Mouse (Mus musculus) forebrain, embryonic 15.5 days (tissue): Measurements from ENCODE around the gene Thoc2. TPM values are rescaled to one million over a fixed set of nuclear protein-coding genes. Genes with fewer than 3 reads are reported as not detected.

Experiments
- ATAC-seq: fragments of 200-750 bp; cut with Nextera tagmentation; replicated peaks from 2 replicates; pipeline ENCODE4 v1.8.0; 2017; ENCODE audit warnings: mild to moderate bottlenecking, moderate TSS enrichment, moderate library complexity
- H3K27ac ChIP-seq: fragments of 300-500 bp; sonication (generic); replicated peaks from 2 replicates; pipeline ENCODE4 v1.5.1; 2015; ENCODE audit warnings: mild to moderate bottlenecking, inconsistent platforms
- H3K27me3 ChIP-seq: fragments of 300-500 bp; sonication (generic); 2 replicates; pipeline ENCODE4 v1.6.1; 2015; ENCODE audit warnings: inconsistent platforms
- H3K36me3 ChIP-seq: fragments of 300-500 bp; sonication (generic); 2 replicates; pipeline ENCODE4 v1.6.1; 2015; ENCODE audit warnings: mild to moderate bottlenecking, inconsistent platforms
- H3K4me1 ChIP-seq: fragments of 300-500 bp; sonication (generic); 2 replicates; pipeline ENCODE4 v1.6.1; 2015; ENCODE audit warnings: inconsistent platforms
- H3K4me2 ChIP-seq: fragments of 300-500 bp; sonication (generic); replicated peaks from 2 replicates; pipeline ENCODE4 v1.6.1; 2015; ENCODE audit warnings: mild to moderate bottlenecking, inconsistent platforms
- H3K4me3 ChIP-seq: fragments of 300-500 bp; sonication (generic); 2 replicates; pipeline ENCODE4 v1.5.1; 2015; ENCODE audit warnings: mild to moderate bottlenecking, inconsistent platforms
- H3K9ac ChIP-seq: fragments of 300-500 bp; sonication (generic); replicated peaks from 2 replicates; pipeline ENCODE4 v1.6.1; 2015; ENCODE audit warnings: mild to moderate bottlenecking, inconsistent platforms
- H3K9me3 ChIP-seq: fragments of 300-500 bp; sonication (generic); 2 replicates; pipeline ENCODE4 v1.6.1; 2016; ENCODE audit warnings: inconsistent platforms
- WGBS: fragments of 180-500 bp; shearing (Covaris S2); methylation state at CpG from one replicate; pipeline ENCODE4 v1.1.7; 2015; ENCODE audit warnings: mixed read lengths; 5-methylcytosine and 5-hydroxymethylcytosine counted together
- microRNA-seq: library from miRNA; unstranded; fragments of <30 nt; microRNA quantifications from one replicate; pipeline ENCODE4, GENCODE M21; 2016
- polyA plus RNA-seq: library from polyadenylated mRNA; unstranded; fragments of >200 nt; fragmentation: Nextera tagmentation; extraction: Ambion mirVana; gene quantifications from 2 replicates; pipeline ENCODE4 v1.2.1, GENCODE M21; 2015

Gene Thoc2
- polyA plus RNA-seq, 1 experiment from 2014 or later: 111 TPM

GRCm38 (mm10) chrX:41837823-41838222, 82.7 kb downstream of the Thoc2 start:
- Histone ChIP-seq H3K27me3 (no peaks in the 10 kb centered on the region), H3K4me2 (no peak overlapping the region), H3K9me3 (no peaks in the 10 kb centered on the region), H3K27ac (no peak overlapping the region), H3K9ac (no peak overlapping the region), H3K36me3 (no peaks in the 10 kb centered on the region), H3K4me3 (no peak overlapping the region), H3K4me1 (no peaks in the 10 kb centered on the region)
- ATAC-seq: no peak

- H3K36me3 ChIP-seq: 0 out of 2 replicates have a peak, but pooled peaks cover 2% of the 10 kb centered on the region
These were observed 114.9 kb downstream of the Thoc2 start for GRCm38 (mm10) chrX:41805592-41805991.

DNA sequence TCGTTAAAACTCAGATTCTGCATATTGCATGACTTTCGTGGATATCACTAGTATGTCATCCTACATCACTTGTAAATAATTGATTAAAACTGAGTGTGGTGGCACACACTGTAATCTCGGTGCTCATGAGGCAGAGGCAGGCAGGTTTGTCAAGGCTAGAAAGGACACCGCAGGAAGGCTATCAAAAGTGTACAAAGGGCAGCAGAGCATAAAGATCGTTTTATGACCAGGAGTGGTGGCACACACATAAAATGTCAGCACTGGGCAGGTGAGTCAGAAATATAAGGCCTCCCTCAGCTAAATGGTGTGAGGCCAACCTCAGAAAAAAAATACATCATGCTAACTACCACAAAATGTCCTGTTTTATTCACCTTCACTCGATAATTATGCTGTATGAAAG, 127.2 kb downstream of the Thoc2 start:
- H3K36me3 ChIP-seq: peaks cover 7% of the 10 kb centered on the region; the same call in 1 of the 2 replicates
- no peak overlapping the region for H3K9ac ChIP-seq
- no peaks in the 10 kb centered on the region for H3K4me1 ChIP-seq
- H3K27me3 ChIP-seq: no peaks in the 10 kb centered on the region
- no peak overlapping the region for H3K27ac ChIP-seq
- H3K4me2 ChIP-seq: no peak overlapping the region
- H3K4me3 ChIP-seq: no peak overlapping the region
- 86% methylated on average over 6 of the region's 6 CpGs for WGBS
- H3K9me3 ChIP-seq: no peaks in the 10 kb centered on the region
- no peak for ATAC-seq

More at GRCm38 (mm10) chrX:41805592-41805991, 114.9 kb downstream of the Thoc2 start:
- no peak overlapping the region for H3K9ac ChIP-seq
- H3K4me3 ChIP-seq: no peak overlapping the region
- H3K9me3 ChIP-seq: no peaks in the 10 kb centered on the region
- H3K4me1 ChIP-seq: no peaks in the 10 kb centered on the region
- H3K4me2 ChIP-seq: no peak overlapping the region
- no peak for ATAC-seq
- H3K27me3 ChIP-seq: no peaks in the 10 kb centered on the region
- no peak overlapping the region for H3K27ac ChIP-seq

Small RNA genes lying within 50 kb of the gene (microRNA-seq; reads per million reads assigned to microRNA genes)
- not detected for gene Gm44490

Other genes starting within 250 kb of the Thoc2 start
- 9.6 and 10.5 TPM in 2 replicates for gene Xiap, start 139.0 kb upstream of the Thoc2 start, polyA plus RNA-seq
- 31.4 and 33.0 TPM in 2 replicates for gene Stag2, start 228.6 kb upstream of the Thoc2 start, polyA plus RNA-seq